ENCODE assay signal across 18 mouse cellular contexts in the genomic region with DNA sequence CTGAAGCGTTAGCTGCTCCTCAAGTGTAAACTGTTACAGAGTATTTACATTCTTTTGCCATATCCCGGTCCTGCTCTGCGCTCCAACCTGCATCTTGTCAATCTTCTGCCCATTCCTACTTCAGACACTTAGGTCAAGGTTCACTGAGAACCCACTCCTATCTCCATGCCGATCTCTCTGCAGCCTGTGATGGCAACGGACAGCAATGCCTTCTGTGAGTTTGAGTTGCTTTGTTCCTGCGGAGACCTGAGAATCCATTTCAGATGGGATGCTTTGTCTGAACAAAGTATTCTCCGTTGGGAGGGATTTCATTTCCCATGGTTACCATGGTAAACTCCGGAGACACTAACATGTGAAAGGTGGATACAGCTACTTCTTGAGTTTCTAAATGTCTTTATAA. TPM values are rescaled to one million over a fixed set of nuclear protein-coding genes. Genes with fewer than 3 reads are reported as not detected.
"Had no signal": no experiment of that assay in that cellular context is flagged by ENCODE, and none has a peak within 500 bp of the region (broad histone marks: within the 10 kb centered on the region; RNA-seq: fewer than 3 reads in every experiment).

No protein-coding gene starts in this region.

- H3K27me3 ChIP-seq: midbrain, embryonic 15.5 days; neural tube, embryonic 15.5 days had no signal

- ATAC-seq: lung, postnatal 0 days; midbrain, embryonic 15.5 days had no signal

- H3K27ac ChIP-seq: kidney, postnatal 0 days; limb, embryonic 13.5 days; liver, embryonic 15.5 days; midbrain, embryonic 15.5 days; neural tube, embryonic 15.5 days; stomach, postnatal 0 days had no signal

- H3K9ac ChIP-seq: limb, embryonic 13.5 days; liver, embryonic 15.5 days; midbrain, embryonic 15.5 days; neural tube, embryonic 15.5 days had no signal

- H3K4me3 ChIP-seq: limb, embryonic 13.5 days; liver, embryonic 15.5 days; midbrain, embryonic 15.5 days; myocyte; neural tube, embryonic 15.5 days had no signal

- DNase-seq: kidney, adult 11 months; kidney, adult 9 months; kidney, postnatal 36 days; lung, adult 2 months; lung, postnatal 36 days; right cerebral cortex, adult 18-20 months; right cerebral cortex, postnatal 25 days; thymus, postnatal 14 days had no signal

- H3K9me3 ChIP-seq: limb, embryonic 13.5 days; liver, embryonic 15.5 days; midbrain, embryonic 15.5 days; neural tube, embryonic 15.5 days had no signal

- H3K4me1 ChIP-seq: liver, embryonic 15.5 days had no signal

- H3K4me2 ChIP-seq: limb, embryonic 13.5 days; liver, embryonic 11.5 days; liver, embryonic 15.5 days; midbrain, embryonic 15.5 days; neural tube, embryonic 15.5 days had no signal

- H3K36me3 ChIP-seq: limb, embryonic 13.5 days; liver, embryonic 15.5 days; midbrain, embryonic 15.5 days; neural tube, embryonic 15.5 days had no signal

RNA-seq across cellular contexts. Expression of a gene that starts 2.6 kb away (rescaled TPM):
- total RNA-seq: megakaryocyte progenitor cell, adult 5-6 weeks had no signal

RNA-seq across cellular contexts. Expression of a gene that starts 55.8 kb away (rescaled TPM):
- total RNA-seq: megakaryocyte progenitor cell, adult 5-6 weeks had no signal
